Mouse (Mus musculus): ENCODE measurements around the gene Pcnx. TPM values are rescaled to one million over a fixed set of nuclear protein-coding genes. Genes with fewer than 3 reads are reported as not detected.
"Not testable (repeated sequence)": the region's sequence is repeated elsewhere in the genome, so short reads cannot be mapped to it uniquely, and the experiment has no call there.

Gene Pcnx
- total RNA-seq, 2 experiments from 2014 or later = 3.9 to 33.8 TPM

DNA sequence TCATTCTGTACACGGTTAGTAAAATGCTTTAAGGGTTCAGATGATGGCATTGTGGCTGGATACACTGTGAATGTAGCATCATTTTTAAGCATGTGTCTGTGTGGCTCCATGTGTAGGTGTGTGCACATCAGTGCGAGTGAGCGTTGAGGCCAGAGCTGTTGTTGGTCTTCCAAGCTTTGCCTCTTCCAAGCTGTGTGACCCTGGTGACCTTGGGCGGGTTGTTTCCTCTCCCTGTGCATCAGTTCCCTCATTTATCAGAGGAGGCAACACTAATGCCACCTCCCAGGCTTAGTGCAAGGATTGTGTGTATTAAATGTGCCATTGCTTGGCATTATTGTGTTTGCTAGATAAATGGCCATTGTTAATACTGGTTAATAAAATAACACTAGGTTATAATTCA is 76.2 kb downstream of the Pcnx start:
- no peak for ATAC-seq (replicated peaks; ENCODE audit: low FRiP score, low TSS enrichment, poor library complexity, severe bottlenecking)

DNA sequence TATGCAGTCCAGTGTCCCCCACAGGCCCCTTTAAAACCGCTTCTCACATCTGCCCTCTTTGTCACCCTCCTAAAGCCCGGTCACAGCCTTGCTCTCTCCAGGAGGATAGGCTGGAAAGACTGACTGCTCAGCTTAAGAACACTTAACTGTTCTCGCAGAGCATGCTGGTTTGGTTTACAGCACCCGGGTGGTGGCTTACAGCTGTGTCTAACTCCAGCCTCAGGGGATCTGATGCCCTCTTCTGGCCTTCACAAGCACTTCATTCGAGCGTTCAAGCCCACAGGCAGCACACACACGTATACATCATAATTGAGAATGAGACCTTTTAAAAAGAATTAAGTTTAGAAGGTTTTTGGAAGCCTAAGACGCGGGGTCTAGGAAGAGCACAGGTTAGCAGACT is 81.4 kb downstream of the Pcnx start:
- ATAC-seq (replicated peaks; ENCODE audit: low FRiP score, low TSS enrichment, poor library complexity, severe bottlenecking) = no peak

DNA sequence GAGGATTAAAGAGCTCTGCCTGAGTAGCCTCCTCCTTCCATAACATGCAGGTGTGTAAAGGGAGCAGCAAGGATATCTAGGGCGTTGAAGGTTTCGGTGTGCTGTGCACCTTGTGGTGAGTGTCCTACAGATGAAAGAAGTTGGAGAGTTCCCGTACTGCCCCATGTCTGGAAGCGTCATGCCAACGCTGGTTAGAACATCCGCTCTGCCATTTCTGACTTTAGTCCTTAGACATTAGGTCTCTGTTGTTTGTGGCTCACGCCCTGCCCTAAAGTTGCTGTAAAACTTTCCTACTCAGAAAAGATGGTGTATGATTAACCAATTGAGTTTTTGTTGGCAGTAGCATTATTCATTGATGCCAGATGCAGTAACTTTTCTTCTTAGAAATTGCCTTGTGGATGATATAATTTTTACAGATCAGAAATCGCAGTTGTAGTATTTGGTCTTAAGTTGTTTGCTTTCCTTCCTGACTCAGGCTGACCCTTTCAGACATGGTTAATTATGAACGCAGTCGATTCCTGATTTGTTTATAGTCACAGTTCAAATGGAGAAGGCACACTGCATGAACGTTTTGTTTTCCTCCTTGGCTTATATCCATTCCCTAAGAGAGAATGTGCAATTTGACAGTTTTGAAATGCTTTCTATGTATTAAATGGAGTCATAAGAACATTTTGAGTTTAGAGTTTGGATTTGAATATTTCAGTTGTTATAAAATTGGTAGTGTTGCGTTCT is 83.7 kb downstream of the Pcnx start:
- no peak for ATAC-seq (replicated peaks; ENCODE audit: low FRiP score, low TSS enrichment, poor library complexity, severe bottlenecking)

DNA sequence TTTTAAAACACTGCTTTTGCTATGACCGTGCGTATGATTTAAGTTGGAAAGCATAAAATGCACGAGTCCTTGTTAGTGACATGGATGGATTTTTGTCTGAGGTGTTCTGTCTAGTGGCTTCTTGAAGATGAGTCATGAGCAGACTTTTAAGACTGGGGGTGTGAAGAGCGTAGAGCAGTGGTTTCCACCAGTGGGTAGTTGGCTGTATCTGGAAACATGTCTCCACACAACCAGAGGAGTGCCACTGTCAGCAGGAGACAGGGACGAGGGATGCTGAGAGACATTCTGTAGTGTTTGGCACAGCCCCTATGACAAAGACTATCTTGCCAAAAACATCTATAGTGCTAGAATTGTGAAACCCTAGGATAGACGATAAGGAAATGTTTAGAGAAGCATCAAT is 89.2 kb downstream of the Pcnx start:
- ATAC-seq (replicated peaks; ENCODE audit: low FRiP score, low TSS enrichment, poor library complexity, severe bottlenecking) = no peak

DNA sequence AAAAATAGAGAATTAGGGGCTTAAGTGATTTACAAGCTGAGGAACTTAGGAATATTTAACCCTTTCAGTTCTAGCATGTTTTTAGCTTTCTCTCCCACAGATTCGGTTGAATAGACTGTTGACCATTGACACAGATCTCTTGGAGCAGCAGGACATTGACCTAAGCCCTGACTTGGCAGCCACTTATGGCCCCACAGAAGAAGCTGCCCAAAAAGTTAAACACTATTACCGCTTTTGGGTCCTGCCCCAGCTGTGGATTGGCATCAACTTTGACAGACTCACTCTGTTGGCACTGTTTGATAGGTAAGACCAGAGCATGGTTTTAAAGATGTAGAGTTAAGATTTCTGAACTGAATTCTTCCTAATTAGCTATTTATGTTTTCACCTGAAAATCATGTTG is 90.2 kb downstream of the Pcnx start:
- no peak for ATAC-seq (replicated peaks; ENCODE audit: low FRiP score, low TSS enrichment, poor library complexity, severe bottlenecking)

DNA sequence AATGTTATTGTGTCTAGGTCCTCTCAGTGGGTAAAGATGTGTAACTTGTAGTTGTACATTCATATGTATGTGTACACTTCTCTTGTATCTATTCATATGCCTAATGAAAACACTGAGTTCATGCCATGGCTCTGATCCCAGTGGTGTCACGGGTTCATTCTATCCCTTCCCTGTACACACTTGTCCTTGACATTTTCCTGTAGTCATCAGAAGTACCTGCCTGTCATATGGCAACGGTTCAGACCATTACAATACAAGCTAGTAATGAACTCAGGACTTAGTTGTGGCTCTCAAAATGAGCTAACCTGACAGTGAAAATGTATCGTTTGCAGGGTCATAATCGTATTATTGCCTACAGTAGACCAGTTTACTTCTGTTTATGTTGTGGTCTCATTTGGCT is 98.5 kb downstream of the Pcnx start:
- ATAC-seq (replicated peaks; ENCODE audit: low FRiP score, low TSS enrichment, poor library complexity, severe bottlenecking) = no peak

DNA sequence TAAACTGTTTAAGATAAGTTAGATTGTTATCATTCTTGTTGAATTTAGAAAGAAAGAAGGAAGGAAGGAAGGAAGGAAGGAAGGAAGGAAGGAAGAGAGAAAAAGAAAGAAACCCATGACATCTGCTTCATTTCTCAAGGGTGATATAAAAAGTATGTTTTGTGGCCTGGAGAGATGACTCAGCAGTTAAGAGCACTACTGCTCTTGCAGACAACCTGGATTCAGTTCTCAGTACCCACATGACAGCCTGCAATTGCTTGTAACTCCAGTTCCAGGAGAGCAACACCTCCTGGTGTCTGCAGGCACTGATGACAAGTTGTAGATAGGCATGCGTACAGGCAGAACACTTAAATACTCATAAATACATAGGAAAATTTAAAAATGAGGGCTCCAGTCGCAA is 105.6 kb downstream of the Pcnx start:
- ATAC-seq (replicated peaks; ENCODE audit: low FRiP score, low TSS enrichment, poor library complexity, severe bottlenecking) = no peak

DNA sequence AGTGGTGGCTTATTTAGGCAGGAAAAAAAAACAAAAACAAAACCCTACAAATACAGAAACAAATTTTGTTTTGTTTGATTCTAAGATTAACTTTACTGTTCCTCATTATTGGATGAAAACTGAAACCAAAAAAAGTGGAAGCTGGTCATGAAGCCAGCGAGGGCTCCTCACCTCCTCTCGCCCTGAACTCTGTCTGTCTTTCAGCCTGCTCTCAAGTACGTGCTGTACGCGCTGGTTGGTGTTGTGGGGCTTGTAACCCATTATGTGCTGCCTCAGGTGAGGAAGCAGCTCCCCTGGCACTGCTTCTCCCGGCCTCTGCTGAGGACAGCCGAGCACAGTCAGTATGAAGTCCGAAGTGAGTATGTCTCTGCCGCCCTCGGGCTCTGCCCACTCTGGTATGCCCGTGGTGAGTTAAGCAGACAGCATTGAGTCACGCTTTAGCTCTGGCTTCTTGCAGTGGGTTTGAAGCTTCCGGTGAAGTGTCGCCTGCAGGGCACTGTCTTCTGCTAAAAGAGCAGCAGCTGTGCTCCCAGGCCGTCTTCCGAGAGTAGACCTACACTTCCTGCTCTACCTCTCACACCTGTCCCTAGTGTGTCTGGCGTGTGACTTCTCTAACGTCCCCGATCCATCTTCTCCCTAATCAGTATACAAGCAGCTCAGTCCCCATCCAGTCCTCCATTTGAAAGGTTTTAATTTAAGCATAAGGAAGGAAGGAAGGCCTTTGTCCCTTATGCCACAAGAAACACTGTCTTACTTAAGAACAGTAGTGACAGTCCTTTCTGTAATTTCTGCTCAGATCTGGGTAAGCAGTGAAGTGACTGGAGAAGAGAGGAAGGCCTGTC is 111.4 kb downstream of the Pcnx start:
- ATAC-seq (replicated peaks; ENCODE audit: low FRiP score, low TSS enrichment, poor library complexity, severe bottlenecking) = no peak

DNA sequence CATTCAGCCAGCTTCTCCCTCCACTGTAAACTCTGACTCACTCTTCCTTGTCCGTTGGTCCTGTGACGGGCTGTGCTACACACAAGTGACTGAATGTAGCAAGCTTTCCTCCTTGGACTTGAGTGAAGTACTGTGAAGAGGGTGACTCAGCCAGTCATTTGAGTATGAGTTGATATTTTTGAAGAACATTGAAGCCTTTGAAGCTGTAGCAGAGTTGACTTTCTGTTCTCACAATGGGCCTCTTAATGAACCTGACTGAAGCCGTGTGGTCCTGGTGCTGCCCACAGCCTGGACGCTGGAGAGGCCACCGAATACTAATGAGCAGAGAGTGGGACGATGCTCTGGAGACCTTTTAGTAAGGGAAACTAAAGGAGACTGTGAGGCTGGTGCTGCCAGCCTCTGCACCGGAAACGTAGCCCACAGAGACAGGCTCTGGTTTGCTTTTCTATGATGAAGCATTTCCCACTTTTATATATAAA is 112.1 kb downstream of the Pcnx start:
- no peak for ATAC-seq (replicated peaks; ENCODE audit: low FRiP score, low TSS enrichment, poor library complexity, severe bottlenecking)

DNA sequence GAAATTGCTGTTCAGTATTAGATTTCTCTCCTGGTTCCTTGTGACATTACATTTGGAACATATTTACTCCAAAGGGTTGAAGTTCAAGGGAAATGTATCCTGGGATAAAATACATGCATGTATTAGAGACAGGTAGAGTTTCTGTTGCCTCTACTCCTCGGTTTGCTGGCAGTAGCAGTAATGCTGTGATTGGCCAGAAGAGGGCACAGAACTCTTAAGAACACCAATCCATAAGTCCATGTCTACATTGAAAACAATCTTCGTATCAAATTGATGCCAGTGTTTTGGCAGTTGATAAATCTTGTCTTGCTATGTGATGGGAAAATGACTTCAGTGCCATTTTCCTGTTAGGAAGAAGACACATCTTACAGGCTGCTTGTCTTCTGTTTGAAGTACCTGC is 115.0 kb downstream of the Pcnx start:
- ATAC-seq (replicated peaks; ENCODE audit: low FRiP score, low TSS enrichment, poor library complexity, severe bottlenecking) = 0 out of 2 replicates have a peak, but pooled peaks have one; percentile 50

DNA sequence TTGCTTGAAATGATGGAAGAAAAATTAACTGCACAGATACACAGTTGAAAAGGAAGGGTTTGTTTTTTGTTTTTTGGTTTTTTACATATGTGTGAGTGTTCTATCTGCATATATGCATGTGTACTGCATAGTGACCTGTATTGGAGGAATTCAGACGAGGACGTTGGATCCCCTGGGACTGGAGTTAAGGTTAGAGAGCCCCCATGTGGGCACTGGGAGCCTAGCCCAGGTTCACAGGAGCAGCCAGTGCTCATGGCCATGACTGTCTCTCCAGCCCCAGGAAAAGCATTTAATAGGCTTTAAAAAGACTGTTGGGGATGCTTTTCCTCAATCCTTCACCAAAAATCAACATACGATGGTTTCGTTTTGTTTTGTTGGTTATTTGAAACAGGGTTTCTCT is 117.5 kb downstream of the Pcnx start:
- no peak for ATAC-seq (replicated peaks; ENCODE audit: low FRiP score, low TSS enrichment, poor library complexity, severe bottlenecking)

DNA sequence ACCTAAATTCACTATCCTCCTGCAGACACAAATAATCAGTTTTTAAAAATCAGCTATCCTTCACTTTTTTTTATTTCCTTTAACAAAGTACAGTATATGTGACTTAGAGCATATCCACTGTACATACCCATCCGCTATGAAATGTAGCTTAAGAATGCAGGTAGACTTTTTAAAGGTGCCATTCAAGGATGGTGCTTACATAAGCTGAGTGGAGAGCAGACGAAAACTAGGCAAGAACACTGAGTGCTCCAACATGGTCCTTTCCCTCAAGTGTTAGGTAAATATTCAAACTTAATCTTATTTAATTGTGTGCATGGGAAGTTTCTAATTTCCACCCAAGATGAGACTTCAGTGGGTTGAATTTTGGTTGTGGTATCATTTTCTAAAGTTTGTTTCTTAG is 119.5 kb downstream of the Pcnx start:
- ATAC-seq (replicated peaks; ENCODE audit: low FRiP score, low TSS enrichment, poor library complexity, severe bottlenecking) = no peak

DNA sequence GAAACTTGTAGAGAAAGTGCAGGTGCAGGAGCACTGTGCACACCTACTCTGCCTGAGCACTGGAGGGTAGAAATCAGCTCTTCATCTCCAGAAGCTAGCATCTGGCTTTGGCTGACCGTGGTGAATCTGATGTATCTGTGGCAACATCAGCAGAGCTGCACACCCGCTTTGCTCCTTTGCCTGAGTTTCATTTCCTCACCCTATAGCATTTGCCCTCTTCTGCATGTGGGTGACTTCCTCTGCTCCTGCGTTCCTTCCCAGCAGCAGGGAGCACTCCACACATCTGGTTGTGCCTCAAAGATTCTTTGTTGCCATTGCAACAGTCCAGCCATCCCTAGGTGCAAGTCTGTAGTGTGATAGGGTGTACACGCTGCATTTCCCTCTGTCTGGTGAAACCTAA is 132.3 kb downstream of the Pcnx start:
- ATAC-seq (replicated peaks; ENCODE audit: low FRiP score, low TSS enrichment, poor library complexity, severe bottlenecking) = no peak

DNA sequence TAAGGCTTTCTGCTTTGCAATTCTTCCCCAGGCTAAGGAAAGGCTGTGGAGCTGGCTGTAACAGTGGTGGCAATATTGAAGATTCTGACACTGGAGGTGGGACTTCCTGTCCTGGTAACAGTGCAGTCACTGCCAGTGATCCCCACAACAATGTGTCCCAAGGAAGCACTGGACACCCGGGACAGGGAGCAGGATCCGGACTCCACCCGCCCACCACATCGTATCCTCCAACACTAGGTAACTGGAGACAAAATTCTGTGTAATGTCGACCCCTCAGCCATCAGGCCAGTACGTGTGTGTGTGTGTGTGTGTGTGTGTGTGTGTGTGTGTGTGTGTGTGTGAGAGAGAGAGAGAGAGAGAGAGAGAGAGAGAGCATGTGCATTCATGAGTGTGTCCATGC is 133.2 kb downstream of the Pcnx start:
- no peak for ATAC-seq (replicated peaks; ENCODE audit: low FRiP score, low TSS enrichment, poor library complexity, severe bottlenecking)

DNA sequence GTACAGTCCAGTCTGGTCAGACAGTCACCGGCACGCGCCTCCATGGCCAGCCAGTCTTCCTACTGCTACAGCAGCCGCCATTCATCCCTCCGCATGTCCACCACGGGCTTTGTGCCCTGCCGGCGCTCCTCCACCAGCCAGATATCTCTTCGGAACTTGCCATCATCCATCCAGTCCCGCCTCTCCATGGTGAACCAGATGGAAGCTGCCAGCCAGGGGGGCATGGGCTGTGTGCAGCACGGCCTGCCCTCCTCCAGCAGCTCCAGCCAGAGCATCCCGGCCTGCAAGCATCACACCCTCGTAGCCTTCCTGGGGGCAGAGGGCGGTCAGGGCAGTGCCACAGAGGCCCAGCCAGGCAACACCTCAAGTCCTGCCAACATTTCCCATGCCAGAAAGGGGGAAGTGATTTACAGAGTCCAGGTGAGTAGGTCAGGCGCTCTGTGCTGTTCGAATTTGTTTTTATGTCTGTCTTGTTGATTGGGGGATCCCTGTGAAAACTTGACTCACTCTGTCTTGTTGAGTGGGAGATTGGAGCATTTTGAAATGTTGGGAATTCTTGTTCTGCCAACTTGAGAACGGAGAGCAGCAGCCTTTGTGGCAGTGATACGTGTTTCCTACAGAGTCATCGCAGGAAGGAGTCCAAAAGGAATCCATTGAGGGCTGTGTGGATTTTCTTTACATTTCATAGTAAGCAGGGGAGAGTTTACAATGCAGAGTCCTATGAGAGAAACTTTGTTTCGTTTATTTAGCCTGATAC is 135.3 kb downstream of the Pcnx start:
- ATAC-seq (replicated peaks; ENCODE audit: low FRiP score, low TSS enrichment, poor library complexity, severe bottlenecking) = no peak

DNA sequence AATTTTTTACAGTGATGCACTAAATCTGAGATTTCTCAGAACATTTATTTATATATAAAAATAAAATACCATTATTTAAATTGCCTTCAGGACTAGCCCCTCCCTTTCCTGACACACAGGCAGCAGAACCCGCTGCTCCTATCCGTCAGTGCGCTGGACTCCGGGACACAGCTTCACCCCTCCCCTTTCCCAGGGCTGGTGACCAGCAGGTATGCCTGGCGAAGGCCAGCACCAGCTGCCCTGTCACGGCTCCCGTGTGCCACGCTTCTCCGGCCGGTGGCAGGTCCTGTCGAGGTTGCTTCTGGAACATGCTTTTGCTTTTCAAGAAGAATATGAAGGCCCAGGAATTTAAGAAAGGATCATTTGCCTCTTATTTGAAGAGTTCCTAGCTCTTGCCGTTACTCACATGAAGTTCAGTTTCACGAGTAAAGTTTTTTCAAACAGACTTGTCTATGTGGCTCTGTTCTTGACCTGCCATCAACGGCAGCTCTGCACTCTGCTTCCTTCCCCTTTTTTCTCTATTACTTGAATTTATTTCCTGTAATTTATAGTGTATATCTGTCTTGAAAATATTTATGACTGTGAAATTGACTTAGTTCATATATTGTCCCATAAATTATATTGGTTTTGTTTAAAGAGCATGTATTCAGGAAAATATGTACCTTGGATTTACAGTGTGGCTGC is 137.0 kb downstream of the Pcnx start:
- ATAC-seq (replicated peaks; ENCODE audit: low FRiP score, low TSS enrichment, poor library complexity, severe bottlenecking) = no peak

DNA sequence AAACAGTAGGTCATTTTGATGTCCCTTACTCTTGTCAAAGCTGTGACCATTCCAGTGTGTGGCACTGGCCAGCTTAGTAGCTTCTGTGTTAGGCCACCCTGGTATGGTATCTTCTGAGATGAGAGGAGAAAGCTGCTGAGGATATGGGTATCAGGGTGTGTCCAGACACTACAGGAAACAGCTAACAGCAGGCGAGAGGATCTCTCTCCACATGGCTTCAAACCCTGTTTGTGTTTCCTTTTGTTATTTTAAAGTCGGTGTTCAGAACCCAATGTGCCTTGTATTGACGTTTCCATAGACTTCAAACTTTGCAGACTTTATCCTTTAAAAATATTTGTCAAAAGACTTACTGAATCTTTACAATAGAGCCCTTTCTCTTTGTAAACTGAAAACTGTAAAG is 137.7 kb downstream of the Pcnx start:
- 0 out of 2 replicates have a peak, but pooled peaks have one; percentile 22 for ATAC-seq (replicated peaks; ENCODE audit: low FRiP score, low TSS enrichment, poor library complexity, severe bottlenecking)

DNA sequence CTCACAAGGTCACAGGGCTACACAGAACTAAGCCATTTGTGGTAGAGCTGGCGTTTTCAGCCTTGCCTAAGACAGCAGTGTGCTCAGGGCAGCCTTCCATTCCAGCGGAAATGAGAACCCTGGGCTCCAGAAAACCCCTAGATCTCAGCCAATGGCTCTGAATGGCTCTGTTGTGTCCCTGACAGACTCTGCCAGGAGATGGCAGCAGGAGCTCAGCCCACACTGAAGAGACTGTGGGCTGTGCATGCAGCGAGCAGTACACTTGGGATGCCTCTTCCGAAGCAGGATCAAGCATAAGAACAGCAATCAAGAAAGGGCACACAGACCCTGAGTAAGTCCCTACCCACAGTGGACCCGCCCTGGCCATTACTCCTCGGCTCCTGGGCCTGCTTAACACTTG is 142.9 kb downstream of the Pcnx start:
- ATAC-seq (replicated peaks; ENCODE audit: low FRiP score, low TSS enrichment, poor library complexity, severe bottlenecking) = peak; percentile 78

DNA sequence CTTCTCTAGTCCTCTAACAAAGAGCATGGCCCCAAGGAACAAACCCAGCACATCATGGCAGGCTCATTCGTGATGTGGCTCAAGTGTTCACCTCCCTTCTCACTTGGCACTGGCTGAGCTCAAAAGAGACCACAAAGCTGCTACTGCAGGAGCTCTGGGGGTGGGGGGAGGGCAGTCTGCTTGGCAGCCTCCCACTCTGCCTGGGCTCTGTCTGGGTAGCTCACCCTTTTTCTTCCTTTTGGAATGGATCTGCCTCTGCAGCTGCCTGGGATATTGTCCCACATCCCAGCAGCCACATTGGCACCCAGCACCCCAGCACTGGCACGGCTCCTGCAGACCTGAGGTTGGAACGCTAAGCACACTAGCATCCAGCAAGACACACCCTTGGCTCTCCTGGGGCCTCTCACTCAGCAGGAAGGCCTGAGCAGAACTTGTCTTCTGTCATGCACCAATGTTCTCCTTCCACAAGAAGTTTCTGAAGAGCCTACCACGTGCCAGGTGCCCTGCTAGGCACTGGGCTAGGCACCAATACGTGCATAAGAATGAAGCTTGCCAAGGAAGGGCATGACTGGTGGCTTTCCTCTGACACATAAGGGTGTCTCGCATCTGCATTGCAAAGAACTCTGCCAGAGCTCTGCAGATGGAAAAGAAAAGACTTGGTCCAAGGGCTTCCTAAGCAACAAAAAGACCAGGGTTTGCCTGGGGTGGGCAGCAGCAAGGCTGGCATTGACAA is 166.2 kb downstream of the Pcnx start:
- ATAC-seq (replicated peaks; ENCODE audit: low FRiP score, low TSS enrichment, poor library complexity, severe bottlenecking) = not testable (repeated sequence)
